ENCODE assay signal across 31 mouse cellular contexts in genomic region chr9:89273766-89274165, GRCm38 (mm10).
DNase-seq lines count a peak whose midpoint lies in the region; ATAC-seq lines count a peak whose summit lies in the region.
"Had no signal": no experiment of that assay in that cellular context is flagged by ENCODE, and none has a peak within 500 bp of the region (broad histone marks: within the 10 kb centered on the region; RNA-seq: fewer than 3 reads in every experiment).

No protein-coding gene starts in this region.

- H3K36me3 ChIP-seq in hindbrain, embryonic 14.5 days (replicated peaks; ENCODE audit: control insufficient read depth, insufficient read depth) = no peaks in the 10 kb centered on the region
- H3K36me3 ChIP-seq in hindbrain, embryonic 11.5 days (ENCODE audit: control insufficient read depth, insufficient read depth, low read length) = no peaks in the 10 kb centered on the region
- H3K36me3 ChIP-seq in midbrain, embryonic 15.5 days (replicated peaks) = no peaks in the 10 kb centered on the region
- H3K36me3 ChIP-seq in midbrain, embryonic 11.5 days (ENCODE audit: control insufficient read depth, insufficient read depth, low read length) = no peaks in the 10 kb centered on the region
- H3K36me3 ChIP-seq in neural tube, embryonic 15.5 days = no peaks in the 10 kb centered on the region
- H3K36me3 ChIP-seq: embryonic facial prominence, embryonic 12.5 days; G1E; liver, embryonic 12.5 days; midbrain, embryonic 13.5 days; neural tube, embryonic 12.5 days had no signal

- H3K4me3 ChIP-seq in hindbrain, embryonic 14.5 days (replicated peaks; ENCODE audit: low read length) = no peak overlapping the region
- H3K4me3 ChIP-seq in hindbrain, embryonic 11.5 days (ENCODE audit: low read depth, low read length) = no peak overlapping the region
- H3K4me3 ChIP-seq in midbrain, embryonic 15.5 days = no peak overlapping the region
- no peak overlapping the region for H3K4me3 ChIP-seq in midbrain, embryonic 11.5 days (ENCODE audit: low read depth, low read length)
- no peak overlapping the region for H3K4me3 ChIP-seq in neural tube, embryonic 15.5 days (replicated peaks)
- H3K4me3 ChIP-seq: embryonic facial prominence, embryonic 12.5 days; gastrocnemius, adult 2 months; left cerebral cortex, adult 2 months; liver, embryonic 12.5 days; megakaryocyte, embryonic 14.5 days; midbrain, embryonic 13.5 days; neural tube, embryonic 12.5 days had no signal

- no peak overlapping the region for H3K27ac ChIP-seq in hindbrain, embryonic 14.5 days
- H3K27ac ChIP-seq in hindbrain, embryonic 11.5 days (ENCODE audit: low read depth, low read length) = no peak overlapping the region
- H3K27ac ChIP-seq in midbrain, embryonic 15.5 days = no peak overlapping the region
- no peak overlapping the region for H3K27ac ChIP-seq in midbrain, embryonic 11.5 days (ENCODE audit: low read depth, low read length)
- H3K27ac ChIP-seq in neural tube, embryonic 15.5 days (replicated peaks) = no peak overlapping the region
- H3K27ac ChIP-seq: embryonic facial prominence, embryonic 12.5 days; gastrocnemius, adult 2 months; kidney, postnatal 0 days; left cerebral cortex, adult 2 months; liver, embryonic 12.5 days; midbrain, embryonic 13.5 days; neural tube, embryonic 12.5 days had no signal

- H3K27me3 ChIP-seq in hindbrain, embryonic 14.5 days (ENCODE audit: control insufficient read depth, insufficient read depth, low read length) = no peaks in the 10 kb centered on the region
- no peaks in the 10 kb centered on the region for H3K27me3 ChIP-seq in hindbrain, embryonic 11.5 days (ENCODE audit: control insufficient read depth, insufficient read depth, low read length)
- H3K27me3 ChIP-seq in midbrain, embryonic 15.5 days (replicated peaks) = no peaks in the 10 kb centered on the region
- H3K27me3 ChIP-seq in midbrain, embryonic 11.5 days (ENCODE audit: control insufficient read depth, insufficient read depth, low read length) = no peaks in the 10 kb centered on the region
- no peaks in the 10 kb centered on the region for H3K27me3 ChIP-seq in neural tube, embryonic 15.5 days (replicated peaks)
- H3K27me3 ChIP-seq: embryonic facial prominence, embryonic 12.5 days; liver, embryonic 12.5 days; megakaryocyte, embryonic 14.5 days; midbrain, embryonic 13.5 days; neural tube, embryonic 12.5 days had no signal

- H3K9ac ChIP-seq in hindbrain, embryonic 14.5 days = no peak overlapping the region
- no peak overlapping the region for H3K9ac ChIP-seq in hindbrain, embryonic 11.5 days (ENCODE audit: low read depth, low read length)
- no peak overlapping the region for H3K9ac ChIP-seq in midbrain, embryonic 15.5 days
- H3K9ac ChIP-seq in midbrain, embryonic 11.5 days (ENCODE audit: low read length) = no peak overlapping the region
- H3K9ac ChIP-seq in neural tube, embryonic 15.5 days (replicated peaks) = no peak overlapping the region
- H3K9ac ChIP-seq: embryonic facial prominence, embryonic 12.5 days; liver, embryonic 12.5 days; liver, postnatal 0 days; midbrain, embryonic 13.5 days; neural tube, embryonic 12.5 days had no signal

- no peaks in the 10 kb centered on the region for H3K4me1 ChIP-seq in hindbrain, embryonic 14.5 days (replicated peaks; ENCODE audit: control insufficient read depth, insufficient read depth, low read length)
- no peaks in the 10 kb centered on the region for H3K4me1 ChIP-seq in hindbrain, embryonic 11.5 days (replicated peaks; ENCODE audit: control insufficient read depth, insufficient read depth, low read length)
- no peaks in the 10 kb centered on the region for H3K4me1 ChIP-seq in midbrain, embryonic 15.5 days
- no peaks in the 10 kb centered on the region for H3K4me1 ChIP-seq in midbrain, embryonic 11.5 days (ENCODE audit: control insufficient read depth, insufficient read depth, low read length)
- H3K4me1 ChIP-seq in neural tube, embryonic 15.5 days = 0 out of 2 replicates have a peak, but pooled peaks cover 3% of the 10 kb centered on the region
- H3K4me1 ChIP-seq: embryonic facial prominence, embryonic 12.5 days; liver, embryonic 12.5 days; megakaryocyte, embryonic 14.5 days; midbrain, embryonic 13.5 days; neural tube, embryonic 12.5 days had no signal

- DNase-seq in cerebellum, postnatal 10 days = peak; percentile 48 to 64
- no peak for DNase-seq in hindbrain, embryonic 14.5 days (ENCODE audit: low spot score)
- DNase-seq in hindbrain, embryonic 11.5 days (ENCODE audit: low spot score) = no peak
- no peak for DNase-seq in midbrain, embryonic 11.5 days (ENCODE audit: low spot score, missing footprints)
- DNase-seq: adrenal gland, adult 8-10 months; cerebellum, adult 18-20 months; embryo, embryonic 11 days; gastrocnemius, adult 2 months; gastrocnemius, postnatal 36 days; heart, postnatal 14 days; kidney, adult 8-10 months; layer of hippocampus, adult 9-11 months; liver, postnatal 0 days; lung, postnatal 4 days; retina, postnatal 1 day; right cerebral cortex, postnatal 14 days; thymus, postnatal 4 days had no signal

- no peaks in the 10 kb centered on the region for H3K9me3 ChIP-seq in hindbrain, embryonic 14.5 days (ENCODE audit: control insufficient read depth, low read length)
- H3K9me3 ChIP-seq in hindbrain, embryonic 11.5 days (ENCODE audit: control insufficient read depth, low read length) = no peaks in the 10 kb centered on the region
- no peaks in the 10 kb centered on the region for H3K9me3 ChIP-seq in midbrain, embryonic 15.5 days
- H3K9me3 ChIP-seq in midbrain, embryonic 11.5 days (ENCODE audit: control insufficient read depth, low read length) = no peaks in the 10 kb centered on the region
- H3K9me3 ChIP-seq in neural tube, embryonic 15.5 days (replicated peaks) = no peaks in the 10 kb centered on the region
- H3K9me3 ChIP-seq: embryonic facial prominence, embryonic 12.5 days; midbrain, embryonic 13.5 days; neural tube, embryonic 12.5 days had no signal

- no peak overlapping the region for H3K4me2 ChIP-seq in hindbrain, embryonic 14.5 days (replicated peaks)
- H3K4me2 ChIP-seq in hindbrain, embryonic 11.5 days (replicated peaks; ENCODE audit: low read depth, low read length) = no peak overlapping the region
- no peak overlapping the region for H3K4me2 ChIP-seq in midbrain, embryonic 15.5 days
- no peak overlapping the region for H3K4me2 ChIP-seq in midbrain, embryonic 11.5 days
- H3K4me2 ChIP-seq in neural tube, embryonic 15.5 days = no peak overlapping the region
- H3K4me2 ChIP-seq: embryonic facial prominence, embryonic 12.5 days; liver, embryonic 12.5 days; midbrain, embryonic 13.5 days; neural tube, embryonic 12.5 days had no signal

- 77% methylated on average over 7 of the region's 7 CpGs for WGBS in hindbrain, embryonic 14.5 days
- WGBS in hindbrain, embryonic 11.5 days = 77% methylated on average over 7 of the region's 7 CpGs
- WGBS in midbrain, embryonic 15.5 days = 85% methylated on average over 7 of the region's 7 CpGs
- WGBS in midbrain, embryonic 11.5 days = 84% methylated on average over 7 of the region's 7 CpGs
- WGBS in neural tube, embryonic 15.5 days = 73% methylated on average over 7 of the region's 7 CpGs

- ATAC-seq in cerebellum, adult (ENCODE audit: insufficient number of reproducible peaks, low FRiP score, low TSS enrichment) = no peak
- ATAC-seq in hindbrain, embryonic 14.5 days (ENCODE audit: low FRiP score) = peak; percentile 36; the same call in 1 of the 2 replicates
- no peak for ATAC-seq in hindbrain, embryonic 11.5 days (ENCODE audit: low FRiP score)
- ATAC-seq in midbrain, embryonic 15.5 days (replicated peaks) = 0 out of 2 replicates have a peak, but pooled peaks have one; percentile 32
- ATAC-seq in midbrain, embryonic 11.5 days (ENCODE audit: low FRiP score) = no peak
- ATAC-seq in neural tube, embryonic 15.5 days (ENCODE audit: low FRiP score) = peak; percentile 58; the same call in 1 of the 2 replicates
- ATAC-seq: forebrain, embryonic 14.5 days; intestine, embryonic 16.5 days; liver, embryonic 12.5 days; liver, postnatal 0 days; lung, postnatal 0 days; midbrain, embryonic 13.5 days had no signal

Comparison
In these comparisons a context has a peak if more than half of its experiments do, and no peak if none do; other contexts are left out.
1. ATAC-seq: peak in hindbrain, embryonic 14.5 days (single experiment), midbrain, embryonic 15.5 days (single experiment) and neural tube, embryonic 15.5 days (single experiment); none in cerebellum, adult (single experiment), hindbrain, embryonic 11.5 days (single experiment) and midbrain, embryonic 11.5 days (single experiment).
2. DNase-seq: peak in cerebellum, postnatal 10 days (2 of 2); none in hindbrain, embryonic 14.5 days (single experiment), hindbrain, embryonic 11.5 days (single experiment) and midbrain, embryonic 11.5 days (single experiment).